Mouse (Mus musculus) heart, adult 2 months (tissue): ENCODE results near the gene Rai1. TPM values are rescaled to one million over a fixed set of nuclear protein-coding genes. Genes with fewer than 3 reads are reported as not detected.

ENCODE experiments used
- DNase-seq, 2 experiments: peaks; one replicate each; pipeline ENCODE4 v3.0.0; 2021
- H3K27ac ChIP-seq: fragments of 200-600 bp; 2 replicates; pipeline ENCODE4 v1.8.1; 2022
- H3K27me3 ChIP-seq: fragments of 200-500 bp; 2 replicates; pipeline ENCODE4 v1.6.1; 2012; ENCODE audit warnings: mild to moderate bottlenecking, low read length, inconsistent platforms, mixed read lengths; ENCODE audit not compliant: control insufficient read depth, insufficient read depth
- H3K36me3 ChIP-seq: fragments of 200-500 bp; 2 replicates; pipeline ENCODE4 v1.6.1; 2012; ENCODE audit warnings: low read length, inconsistent platforms; ENCODE audit not compliant: control insufficient read depth, insufficient read depth
- H3K4me1 ChIP-seq: fragments of 200-500 bp; 2 replicates; pipeline ENCODE4 v1.6.1; 2011; ENCODE audit warnings: low read length; ENCODE audit not compliant: control insufficient read depth, insufficient read depth
- H3K4me3 ChIP-seq: fragments of 200-600 bp; 2 replicates; pipeline ENCODE4 v1.8.1; 2022
- H3K79me2 ChIP-seq: fragments of 200-500 bp; replicated peaks from 2 replicates; pipeline ENCODE4 v1.6.1; 2012; ENCODE audit warnings: mild to moderate bottlenecking, inconsistent platforms, low read length, moderate library complexity, mixed read lengths; ENCODE audit not compliant: control insufficient read depth, insufficient read depth
- H3K9ac ChIP-seq: fragments of 200-500 bp; 2 replicates; pipeline ENCODE4 v1.6.1; 2012; ENCODE audit warnings: low read depth, mild to moderate bottlenecking, control low read depth, inconsistent platforms, low read length, mixed read lengths
- CTCF ChIP-seq: fragments of 200-600 bp; IDR thresholded peaks from 2 replicates; pipeline ENCODE4 v1.8.1; 2022; ENCODE audit warnings: antibody characterized with exemption, mild to moderate bottlenecking, moderate library complexity
- EP300 ChIP-seq: fragments of 200-500 bp; IDR thresholded peaks from 2 replicates; pipeline ENCODE4 v1.6.1; 2011; ENCODE audit warnings: low read depth, low read length, control low read depth; ENCODE audit not compliant: insufficient read depth
- POLR2A ChIP-seq: fragments of 200-500 bp; IDR thresholded peaks from 2 replicates; pipeline ENCODE4 v1.6.1; 2011; ENCODE audit warnings: mild to moderate bottlenecking, low read depth, low read length, control low read depth; ENCODE audit not compliant: insufficient read depth
- WGBS: fragments of 180-500 bp; shearing (Covaris S2); methylation state at CpG from one replicate; pipeline ENCODE4 v1.1.7; 2018; 5-methylcytosine and 5-hydroxymethylcytosine counted together
- intact Hi-C: fragments of 180-260 bp; cut with DNase I; formaldehyde crosslinking; loops from one replicate; pipeline ENCODE4 v1.15.1; 2025
- polyA plus RNA-seq: library from polyadenylated mRNA; depleted of rRNA; stranded (reverse); fragments of >200 nt; gene quantifications from 2 replicates; pipeline ENCODE4 v1.2.3, GENCODE M21; 2012
- total RNA-seq, 2 experiments: library from RNA; stranded (reverse); gene quantifications; 2 replicates each; pipeline ENCODE4 v1.2.3; 2021

The Rai1 gene
- total and polyA plus RNA-seq, 3 experiments: 20.0 to 26.5 (median 21.8) TPM

DNA sequence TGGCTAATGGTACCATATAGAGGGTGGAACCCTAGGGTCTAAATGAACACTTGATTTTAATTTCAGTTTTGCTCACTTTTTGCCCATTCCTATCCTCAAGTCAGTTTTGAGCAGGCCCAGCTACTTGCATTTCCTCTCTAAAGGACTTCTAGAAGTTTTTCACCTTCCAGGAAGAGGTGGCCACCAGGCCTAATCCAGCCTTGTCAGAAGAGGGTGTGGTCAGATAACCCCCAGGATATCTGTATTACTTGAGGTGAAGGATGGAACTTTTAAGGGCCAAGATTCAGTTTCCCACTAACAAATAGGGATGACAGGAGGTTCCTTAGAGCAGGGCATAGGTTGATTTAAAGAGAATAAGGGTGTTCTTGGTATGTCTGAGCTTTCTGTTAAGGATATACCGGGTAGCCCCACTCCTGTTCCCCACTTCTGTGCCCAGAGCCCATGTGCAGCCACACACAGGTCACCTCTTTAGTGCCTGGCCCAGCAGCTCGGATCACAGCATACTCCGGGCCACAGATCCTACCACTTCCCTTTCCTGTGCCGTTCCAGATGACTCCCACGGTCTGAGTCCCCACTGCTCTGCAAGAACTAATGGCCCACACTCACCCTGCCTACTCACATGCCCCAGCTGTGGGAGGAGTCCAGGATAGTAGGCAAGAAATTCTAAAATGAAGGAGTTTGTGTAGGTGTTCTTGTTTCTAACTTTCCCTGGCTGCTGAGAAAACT lies 14.0 kb upstream of the Rai1 start:
- Histone ChIP-seq H3K4me3 (no peak overlapping the region), H3K27ac (no peak overlapping the region), H3K79me2 (no peaks in the 10 kb centered on the region), H3K4me1 (peaks cover 2% of the 10 kb centered on the region), H3K27me3 (no peaks in the 10 kb centered on the region), H3K36me3 (no peaks in the 10 kb centered on the region), H3K9ac (no peak overlapping the region)
- DNase-seq: no peak
- WGBS: 50% methylated on average over 5 of the region's 5 CpGs
- no peak for TF ChIP-seq POLR2A
- TF ChIP-seq CTCF: no peak
- TF ChIP-seq EP300: no peak
- intact Hi-C loops: no loop called here

DNA sequence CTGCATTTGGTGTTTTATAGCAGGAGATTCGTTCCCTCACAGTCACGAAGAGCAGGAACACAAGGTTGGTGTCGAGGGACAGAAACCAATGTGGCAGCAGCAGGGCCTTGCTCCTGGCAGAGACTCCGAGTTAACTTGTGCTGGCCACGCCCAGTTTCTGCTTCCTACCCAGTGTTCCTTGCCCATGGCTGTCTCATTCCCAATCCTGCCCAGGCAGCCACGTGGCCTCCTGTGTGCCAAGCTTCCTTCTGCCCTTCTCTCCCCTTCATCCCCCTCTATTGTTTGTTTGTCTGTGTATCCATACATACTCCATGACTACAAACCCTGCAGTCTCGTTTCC lies 13.4 kb upstream of the Rai1 start:
- Histone ChIP-seq H3K27ac (no peak overlapping the region), H3K79me2 (no peaks in the 10 kb centered on the region), H3K27me3 (no peaks in the 10 kb centered on the region), H3K36me3 (no peaks in the 10 kb centered on the region), H3K4me3 (no peak overlapping the region), H3K4me1 (peaks cover 2% of the 10 kb centered on the region), H3K9ac (no peak overlapping the region)
- intact Hi-C loops: no loop called here
- TF ChIP-seq CTCF (no peak), EP300 (no peak), POLR2A (no peak)
- DNase-seq: no peak
- 58% methylated on average over 7 of the region's 7 CpGs for WGBS

DNA sequence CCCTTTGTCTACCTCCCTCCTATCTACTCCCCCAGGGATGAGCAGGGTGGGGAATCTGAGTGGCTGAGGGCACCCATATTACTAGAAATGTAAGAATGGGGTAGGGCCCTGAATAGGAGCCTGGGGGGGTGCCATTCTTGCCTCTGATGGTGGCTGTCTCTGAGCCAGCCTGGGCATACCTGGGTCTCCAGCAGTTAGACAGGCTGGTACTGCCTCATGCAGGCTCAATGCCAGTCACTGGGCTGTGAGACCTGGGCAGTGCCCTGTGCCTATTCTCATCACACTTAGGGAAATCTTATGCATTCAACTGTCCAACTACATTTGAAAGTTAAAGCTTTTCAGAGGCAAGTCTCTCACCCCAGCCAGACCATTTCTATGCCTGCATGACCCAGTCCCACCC lies 11.6 kb upstream of the Rai1 start:
- intact Hi-C loops: no loop called here
- no peak for DNase-seq
- Histone ChIP-seq H3K9ac (no peak overlapping the region), H3K36me3 (no peaks in the 10 kb centered on the region), H3K27ac (no peak overlapping the region), H3K4me1 (peaks cover 2% of the 10 kb centered on the region), H3K79me2 (no peaks in the 10 kb centered on the region), H3K4me3 (no peak overlapping the region), H3K27me3 (no peaks in the 10 kb centered on the region)
- TF ChIP-seq EP300 (no peak), CTCF (no peak), POLR2A (no peak)

DNA sequence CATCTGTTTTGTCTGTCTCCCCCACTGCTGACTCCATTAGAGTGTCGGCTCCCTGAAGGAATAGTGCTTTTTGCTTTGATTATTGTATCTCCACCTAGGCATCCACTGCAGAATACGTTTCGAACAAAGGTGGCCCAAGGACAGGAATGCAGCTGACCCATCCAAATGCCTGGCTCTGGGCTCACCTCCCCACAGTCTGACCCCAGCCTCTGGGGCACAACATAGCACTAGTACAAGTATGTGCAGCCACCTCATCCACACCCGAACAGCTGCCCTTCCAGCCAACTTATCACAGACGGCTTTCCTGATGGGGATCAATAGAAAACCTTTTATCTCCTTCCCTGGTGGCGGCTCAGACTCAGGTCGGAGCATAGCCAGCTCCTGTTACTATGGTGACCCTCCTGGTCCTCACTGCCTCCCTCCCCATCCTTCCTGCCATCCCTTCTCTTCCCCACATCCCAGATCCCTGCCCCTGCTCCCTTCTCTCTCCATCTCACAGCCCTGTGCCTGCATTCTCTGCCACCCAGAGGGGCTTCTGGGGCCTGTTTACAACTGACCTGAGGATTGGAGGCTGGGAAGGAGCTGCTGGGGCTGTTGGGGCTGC lies 10.7 kb upstream of the Rai1 start:
- Histone ChIP-seq H3K9ac (no peak overlapping the region), H3K36me3 (no peaks in the 10 kb centered on the region), H3K4me3 (no peak overlapping the region), H3K4me1 (peaks cover 2% of the 10 kb centered on the region), H3K27me3 (no peaks in the 10 kb centered on the region), H3K79me2 (no peaks in the 10 kb centered on the region), H3K27ac (no peak overlapping the region)
- intact Hi-C loops: no loop called here
- TF ChIP-seq CTCF (no peak), POLR2A (no peak), EP300 (no peak)
- WGBS: 77% methylated on average over 7 of the region's 7 CpGs
- no peak for DNase-seq

DNA sequence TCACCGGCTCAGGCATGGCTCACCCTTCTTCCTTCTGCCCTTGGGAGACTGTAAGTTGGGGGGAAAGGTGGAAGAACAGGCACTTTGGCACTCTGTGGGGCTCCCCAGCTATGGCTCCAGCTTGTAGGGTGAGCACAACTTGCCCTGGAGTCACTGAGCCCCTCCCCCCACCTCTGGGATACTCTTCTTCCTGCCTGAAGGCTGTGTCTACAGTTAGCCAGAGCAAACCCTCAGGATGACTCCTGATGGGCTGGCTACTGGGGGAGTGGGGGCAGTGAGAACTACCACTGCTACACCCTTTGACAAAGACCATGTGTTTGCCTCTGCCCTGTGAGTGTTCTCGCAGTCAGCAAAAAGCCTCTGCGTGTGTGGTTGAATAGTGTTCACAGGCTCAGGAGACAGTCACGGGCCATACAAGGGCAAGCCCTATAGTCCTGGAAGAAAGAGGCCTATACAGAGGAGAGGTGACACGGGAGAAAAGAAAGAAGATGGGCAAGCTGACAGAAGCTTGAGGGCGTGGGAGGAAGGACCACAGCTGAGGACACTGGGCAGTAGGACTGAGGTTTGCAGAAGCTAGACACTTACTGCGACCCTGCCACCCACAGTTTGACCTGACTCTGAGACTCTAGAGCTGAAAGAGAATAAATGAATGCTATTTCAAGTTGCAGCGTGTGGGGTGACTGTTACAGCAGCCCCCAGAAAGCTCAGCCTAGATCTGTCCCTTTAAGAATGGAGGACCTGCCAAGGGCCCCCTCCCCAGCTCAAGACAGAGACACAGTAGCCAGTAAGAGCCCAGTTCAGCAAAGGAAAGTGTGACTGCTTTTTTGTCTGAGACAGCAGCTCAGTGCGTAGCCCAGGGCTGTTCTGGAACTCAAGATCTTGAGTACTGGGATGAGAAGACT lies 9.7 kb upstream of the Rai1 start:
- 73% methylated on average over 9 of the region's 9 CpGs for WGBS
- H3K9ac ChIP-seq: no peak overlapping the region
- TF ChIP-seq POLR2A (no peak), EP300 (no peak), CTCF (no peak)
- no peak overlapping the region for H3K4me3 ChIP-seq
- DNase-seq: no peak
- no peak overlapping the region for H3K27ac ChIP-seq
- H3K4me1 ChIP-seq: peaks cover 2% of the 10 kb centered on the region
- H3K27me3 ChIP-seq: no peaks in the 10 kb centered on the region
- H3K79me2 ChIP-seq: no peaks in the 10 kb centered on the region
- intact Hi-C loops: no loop called here
- H3K36me3 ChIP-seq: no peaks in the 10 kb centered on the region
